Mouse (Mus musculus) lung, embryonic 15.5 days (tissue): ENCODE measurements around the gene Gm17455. TPM values are rescaled to one million over a fixed set of nuclear protein-coding genes. Genes with fewer than 3 reads are reported as not detected.

Source experiments
- ATAC-seq: fragments of 200-750 bp; cut with Nextera tagmentation; 2 replicates; pipeline ENCODE4 v1.8.0; 2017; ENCODE audit warnings: moderate number of reproducible peaks, borderline replicate concordance; ENCODE audit not compliant: low FRiP score, low TSS enrichment; ENCODE audit errors: extremely low read depth
- H3K27ac ChIP-seq: fragments of 300-500 bp; sonication (generic); 2 replicates; pipeline ENCODE4 v1.5.1; 2015; ENCODE audit warnings: moderate library complexity, mild to moderate bottlenecking, inconsistent platforms
- H3K27me3 ChIP-seq: fragments of 300-500 bp; sonication (generic); 2 replicates; pipeline ENCODE4 v1.6.1; 2015; ENCODE audit warnings: inconsistent platforms
- H3K36me3 ChIP-seq: fragments of 300-500 bp; sonication (generic); 2 replicates; pipeline ENCODE4 v1.6.1; 2015; ENCODE audit warnings: inconsistent platforms
- H3K4me1 ChIP-seq: fragments of 300-500 bp; sonication (generic); 2 replicates; pipeline ENCODE4 v1.6.1; 2015; ENCODE audit warnings: inconsistent platforms
- H3K4me2 ChIP-seq: fragments of 300-500 bp; sonication (generic); 2 replicates; pipeline ENCODE4 v1.6.1; 2015; ENCODE audit warnings: inconsistent platforms, mild to moderate bottlenecking, moderate library complexity
- H3K4me3 ChIP-seq: fragments of 300-500 bp; sonication (generic); 2 replicates; pipeline ENCODE4 v1.5.1; 2015; ENCODE audit warnings: mild to moderate bottlenecking, inconsistent platforms
- H3K9ac ChIP-seq: fragments of 300-500 bp; sonication (generic); 2 replicates; pipeline ENCODE4 v1.6.1; 2015; ENCODE audit warnings: inconsistent platforms
- H3K9me3 ChIP-seq: fragments of 300-500 bp; sonication (generic); 2 replicates; pipeline ENCODE4 v1.6.1; 2016; ENCODE audit warnings: inconsistent platforms
- WGBS: fragments of 180-500 bp; shearing (Covaris S2); methylation state at CpG from one replicate; pipeline ENCODE4 v1.1.7; 2015; 5-methylcytosine and 5-hydroxymethylcytosine counted together
- polyA plus RNA-seq: library from polyadenylated mRNA; unstranded; fragments of >200 nt; fragmentation: Nextera tagmentation; extraction: Ambion mirVana; gene quantifications from 2 replicates; pipeline ENCODE4 v1.2.1, GENCODE M21; 2015

The Gm17455 gene
- polyA plus RNA-seq, 1 experiment from 2014 or later = 0.54 TPM

DNA sequence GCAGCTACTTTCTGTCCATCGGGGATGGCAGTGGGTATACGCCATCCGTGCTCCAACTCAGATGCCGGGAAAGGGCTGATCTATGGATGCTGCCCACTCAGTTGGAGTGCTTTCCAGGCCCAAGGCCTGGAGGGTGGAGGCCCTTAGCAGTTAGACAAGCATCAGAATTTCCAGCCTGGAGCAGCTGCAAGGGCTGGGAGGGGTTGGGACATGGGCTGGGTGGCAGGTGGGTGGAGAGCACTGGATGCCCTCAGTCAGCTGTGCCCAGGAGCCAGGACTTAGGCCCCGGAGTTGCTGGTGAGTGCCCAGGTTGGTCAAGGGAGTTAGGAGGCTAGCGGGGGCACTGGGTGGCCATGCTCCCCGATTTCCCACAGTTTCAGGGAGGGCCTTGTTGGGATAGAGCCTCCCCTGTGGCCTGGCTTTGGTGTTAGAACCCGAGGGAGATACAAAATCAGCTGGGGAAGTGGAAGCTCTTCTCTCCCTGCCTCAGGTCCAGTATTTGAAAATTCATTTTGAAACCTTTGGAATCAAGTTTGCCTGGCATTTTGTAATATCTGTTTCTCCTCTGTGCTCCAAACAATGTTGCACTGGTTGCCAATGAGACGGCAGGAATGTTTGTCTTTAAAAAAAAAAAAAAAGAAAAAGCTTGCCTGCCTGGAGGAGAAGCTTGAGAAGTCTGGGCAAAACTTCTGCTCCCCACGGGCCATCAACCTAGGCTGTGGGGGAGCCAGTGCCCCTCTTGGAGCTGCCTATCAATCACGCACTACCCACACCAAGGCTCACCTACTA, 1.2 kb downstream of the Gm17455 start:
- Histone ChIP-seq H3K4me2 (no peak overlapping the region), H3K36me3 (no peaks in the 10 kb centered on the region), H3K9me3 (no peaks in the 10 kb centered on the region), H3K27me3 (no peaks in the 10 kb centered on the region), H3K4me3 (no peak overlapping the region), H3K27ac (no peak overlapping the region), H3K4me1 (no peaks in the 10 kb centered on the region), H3K9ac (no peak overlapping the region)
- no peak for ATAC-seq
- WGBS = 72% methylated on average over 11 of the region's 11 CpGs

DNA sequence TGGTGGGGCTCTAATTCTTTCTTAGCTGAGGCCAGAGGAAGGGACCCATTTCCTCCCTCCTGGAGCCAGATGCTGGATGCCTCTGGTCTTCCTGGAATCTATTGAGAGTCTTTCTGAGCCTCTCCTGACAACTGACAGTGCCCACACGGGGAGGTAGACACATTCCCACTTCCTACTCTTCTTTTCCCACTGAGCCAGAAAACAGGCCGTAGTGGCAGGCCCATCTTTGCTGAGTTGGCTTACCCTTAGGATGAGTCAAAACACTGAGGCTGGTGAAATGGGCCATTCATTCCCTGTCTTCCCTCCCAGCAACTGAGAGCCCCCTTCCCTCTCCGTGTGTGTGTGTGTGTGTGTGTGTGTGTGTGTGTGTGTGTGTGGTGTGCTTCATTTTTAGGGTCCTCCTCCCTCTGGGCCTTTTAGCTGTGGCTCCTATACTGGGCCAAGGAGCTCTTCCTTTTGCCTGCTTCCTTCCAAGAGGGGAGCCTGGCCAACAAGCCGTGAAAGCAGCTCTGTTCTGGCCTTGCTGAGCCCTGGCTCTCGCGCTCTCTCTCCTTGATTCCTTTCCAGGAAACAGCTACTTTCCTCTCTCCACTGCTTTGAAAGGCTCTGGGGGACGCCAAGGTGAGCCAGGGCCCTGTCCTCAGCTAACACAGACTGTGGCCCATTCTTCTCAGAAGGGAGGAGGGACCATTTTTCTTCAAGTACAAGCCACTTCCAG, 6.1 kb downstream of the Gm17455 start:
- H3K27ac ChIP-seq = no peak overlapping the region

DNA sequence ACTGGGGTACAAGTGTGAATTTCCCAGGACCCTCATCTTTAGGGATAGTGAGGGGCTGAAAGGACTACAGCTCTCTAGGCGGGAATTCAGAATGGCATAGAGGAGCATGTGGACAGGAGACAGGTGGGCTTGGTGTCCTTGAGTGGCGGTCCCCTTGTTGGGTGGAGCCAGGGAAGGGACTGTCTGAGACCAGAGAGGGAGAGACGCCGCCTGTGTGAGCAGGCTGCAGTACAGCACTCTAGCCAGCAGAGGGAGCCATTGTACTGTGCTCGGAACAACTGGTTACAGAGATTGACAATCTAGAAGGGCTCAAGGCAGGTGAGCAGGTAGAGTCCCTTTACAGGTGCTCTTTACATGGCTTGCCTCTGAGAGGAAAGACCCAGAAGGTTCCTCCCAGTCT, 8.3 kb downstream of the Gm17455 start:
- Histone ChIP-seq H3K27ac (no peak overlapping the region), H3K4me3 (no peak overlapping the region), H3K27me3 (peaks cover 8% of the 10 kb centered on the region; the same call in 1 of the 2 replicates), H3K36me3 (no peaks in the 10 kb centered on the region), H3K9me3 (no peaks in the 10 kb centered on the region), H3K4me2 (no peak overlapping the region), H3K4me1 (no peaks in the 10 kb centered on the region), H3K9ac (no peak overlapping the region)
- 8% methylated on average over 5 of the region's 5 CpGs for WGBS
- ATAC-seq = no peak

More for the DNA sequence above, 6.1 kb downstream of the Gm17455 start:
- Histone ChIP-seq H3K36me3 (no peaks in the 10 kb centered on the region), H3K9ac (no peak overlapping the region), H3K4me1 (no peaks in the 10 kb centered on the region), H3K4me3 (no peak overlapping the region), H3K27me3 (peaks cover 4% of the 10 kb centered on the region; the same call in 1 of the 2 replicates), H3K4me2 (no peak overlapping the region), H3K9me3 (no peaks in the 10 kb centered on the region)
- no peak for ATAC-seq
- WGBS = 30% methylated on average over 7 of the region's 7 CpGs

DNA sequence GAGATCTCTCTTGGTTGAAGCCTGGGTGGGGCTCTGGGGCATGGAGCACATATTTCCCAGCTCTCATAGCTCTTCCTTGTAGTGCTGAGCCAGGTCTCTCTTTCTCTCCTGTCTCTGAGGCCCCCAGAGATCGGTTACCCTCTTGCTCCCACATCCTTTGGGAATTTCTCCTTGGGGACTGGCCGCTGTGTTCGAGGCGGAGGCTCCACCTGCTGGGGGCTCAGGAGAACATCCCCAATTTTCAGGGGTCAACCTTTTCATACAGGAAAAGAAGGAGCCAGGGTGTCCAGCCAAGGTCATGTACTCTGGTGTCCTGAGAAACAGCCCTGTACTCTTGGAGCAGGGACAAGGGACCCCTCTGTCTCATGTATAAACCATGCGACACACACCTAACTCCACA, 12.3 kb downstream of the Gm17455 start:
- Histone ChIP-seq H3K27me3 (peaks cover 8% of the 10 kb centered on the region; the same call in 1 of the 2 replicates), H3K9ac (no peak overlapping the region), H3K27ac (no peak overlapping the region), H3K36me3 (no peaks in the 10 kb centered on the region), H3K4me3 (no peak overlapping the region), H3K9me3 (no peaks in the 10 kb centered on the region), H3K4me2 (no peak overlapping the region), H3K4me1 (no peaks in the 10 kb centered on the region)
- 19% methylated on average over 5 of the region's 5 CpGs for WGBS
- ATAC-seq = no peak

DNA sequence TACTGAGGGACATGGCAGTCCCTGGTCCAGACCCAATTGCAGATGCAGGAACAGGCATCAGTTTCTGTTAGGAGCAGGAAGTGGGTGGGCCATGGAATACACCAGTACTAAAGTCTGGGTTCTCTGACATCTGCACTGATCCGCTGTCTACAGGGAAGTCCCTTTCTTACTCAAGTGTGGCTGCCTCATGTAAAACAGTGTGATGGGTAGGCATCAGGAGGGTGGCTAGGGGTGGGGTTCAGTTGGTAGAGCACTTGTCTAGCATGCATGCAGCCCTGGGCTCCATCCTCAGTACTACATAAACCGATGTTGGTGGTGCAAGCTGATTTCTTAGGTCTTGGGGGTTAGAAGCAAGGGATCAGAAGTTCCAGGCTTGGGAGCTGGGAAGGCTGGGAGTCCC, 14.2 kb downstream of the Gm17455 start:
- Histone ChIP-seq H3K9me3 (no peaks in the 10 kb centered on the region), H3K4me2 (no peak overlapping the region), H3K27me3 (peaks cover 8% of the 10 kb centered on the region; the same call in 1 of the 2 replicates), H3K27ac (no peak overlapping the region), H3K9ac (no peak overlapping the region), H3K36me3 (no peaks in the 10 kb centered on the region), H3K4me1 (no peaks in the 10 kb centered on the region), H3K4me3 (no peak overlapping the region)
- ATAC-seq = no peak
- 72% methylated on average over 2 of the region's 2 CpGs for WGBS

DNA sequence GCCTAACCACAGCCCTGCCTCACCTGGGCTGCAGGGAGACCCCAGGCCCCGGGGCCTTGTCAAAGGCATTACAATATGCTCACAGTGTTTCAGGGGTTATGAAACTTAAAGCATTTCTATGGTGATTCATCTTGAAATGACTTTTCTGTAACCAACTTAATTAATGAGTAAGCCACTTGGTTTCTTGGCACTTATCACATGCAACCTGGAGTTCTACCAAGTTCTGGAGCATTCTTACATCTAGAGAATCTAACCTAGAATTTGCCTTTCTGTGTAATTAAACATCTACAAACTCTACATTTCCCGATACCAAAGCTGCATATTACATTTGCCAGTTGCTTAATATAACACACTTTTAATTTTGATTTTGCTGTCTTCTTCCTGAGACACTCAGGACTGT, 17.5 kb downstream of the Gm17455 start:
- no peaks in the 10 kb centered on the region for H3K4me1 ChIP-seq
- H3K9ac ChIP-seq = no peak overlapping the region
- 78% methylated on average over 2 of the region's 2 CpGs for WGBS
- ATAC-seq = no peak
- no peaks in the 10 kb centered on the region for H3K27me3 ChIP-seq
- H3K4me2 ChIP-seq = no peak overlapping the region
- H3K4me3 ChIP-seq = no peak overlapping the region
- no peaks in the 10 kb centered on the region for H3K36me3 ChIP-seq
- no peak overlapping the region for H3K27ac ChIP-seq
- H3K9me3 ChIP-seq = no peaks in the 10 kb centered on the region

DNA sequence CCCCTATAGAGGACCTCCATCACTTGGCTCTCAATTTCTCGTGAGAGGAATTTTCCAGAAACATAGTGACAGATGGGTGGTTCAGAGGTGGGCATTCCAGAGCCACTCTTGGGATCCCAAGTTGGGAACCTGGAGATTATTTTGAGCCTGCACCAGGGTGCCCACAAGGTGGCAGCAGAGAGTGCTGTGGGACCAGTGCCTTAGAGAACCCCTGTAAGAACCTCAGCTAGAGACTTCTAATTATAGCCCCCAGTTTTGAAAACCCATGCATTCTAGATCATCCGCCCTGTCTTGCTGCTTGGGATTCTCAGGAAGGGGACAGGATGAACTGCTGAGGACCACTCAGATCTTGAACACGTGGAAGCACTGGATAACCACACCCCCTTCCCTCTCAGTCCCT, 18.6 kb downstream of the Gm17455 start:
- no peaks in the 10 kb centered on the region for H3K36me3 ChIP-seq
- ATAC-seq = no peak
- no peak overlapping the region for H3K4me3 ChIP-seq
- no peaks in the 10 kb centered on the region for H3K27me3 ChIP-seq
- H3K9ac ChIP-seq = no peak overlapping the region
- WGBS = 2% methylated on average over 3 of the region's 3 CpGs
- no peaks in the 10 kb centered on the region for H3K4me1 ChIP-seq
- H3K4me2 ChIP-seq = no peak overlapping the region
- H3K27ac ChIP-seq = no peak overlapping the region
- H3K9me3 ChIP-seq = no peaks in the 10 kb centered on the region

DNA sequence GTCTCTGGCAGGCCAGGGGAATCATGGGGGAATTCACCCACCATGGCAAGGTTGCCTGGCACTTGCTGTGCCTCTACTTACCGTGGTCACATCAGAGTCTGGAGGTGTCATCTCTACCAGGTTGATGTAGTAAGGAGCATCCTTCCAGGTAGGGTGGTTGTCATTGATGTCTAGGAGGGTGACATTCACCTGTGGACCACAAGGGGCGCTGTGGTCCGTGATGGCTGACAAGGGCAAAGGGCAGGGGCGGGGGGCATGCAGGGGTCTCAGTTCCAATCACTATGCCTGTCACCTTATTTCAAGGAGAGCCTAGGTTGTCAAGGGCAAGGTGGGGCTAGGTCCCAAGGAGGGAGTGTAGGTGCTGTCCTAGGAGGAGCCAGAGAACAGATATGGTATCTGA, 20.1 kb downstream of the Gm17455 start:
- Histone ChIP-seq H3K9me3 (no peaks in the 10 kb centered on the region), H3K27me3 (no peaks in the 10 kb centered on the region), H3K36me3 (no peaks in the 10 kb centered on the region), H3K27ac (no peak overlapping the region), H3K4me2 (no peak overlapping the region), H3K4me3 (no peak overlapping the region), H3K9ac (no peak overlapping the region), H3K4me1 (no peaks in the 10 kb centered on the region)
- WGBS = 14% methylated on average over 4 of the region's 4 CpGs
- no peak for ATAC-seq

DNA sequence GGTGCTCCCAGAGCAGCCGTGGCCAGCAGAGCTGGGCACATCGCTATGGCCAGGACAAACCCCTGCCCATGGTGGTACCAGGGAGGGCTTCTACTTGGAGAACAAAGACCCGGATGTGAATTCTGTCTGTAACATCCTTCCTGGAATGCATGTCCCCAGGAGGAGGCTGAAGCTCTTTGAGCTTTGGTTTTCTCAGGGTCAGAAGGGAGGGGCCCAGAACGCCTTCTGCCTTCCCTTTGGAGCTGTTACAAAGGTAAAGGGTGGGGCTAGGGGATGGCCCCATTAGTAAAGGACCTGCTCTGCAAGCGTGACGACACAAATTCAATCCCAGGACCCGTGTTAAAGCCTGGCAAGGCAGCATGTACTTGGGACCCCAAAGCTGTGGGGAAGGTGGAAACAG, 23.2 kb downstream of the Gm17455 start:
- Histone ChIP-seq H3K4me3 (no peak overlapping the region), H3K27me3 (no peaks in the 10 kb centered on the region), H3K4me2 (no peak overlapping the region), H3K9ac (no peak overlapping the region), H3K36me3 (no peaks in the 10 kb centered on the region), H3K27ac (no peak overlapping the region), H3K4me1 (no peaks in the 10 kb centered on the region), H3K9me3 (no peaks in the 10 kb centered on the region)
- 62% methylated on average over 7 of the region's 7 CpGs for WGBS
- ATAC-seq = no peak

DNA sequence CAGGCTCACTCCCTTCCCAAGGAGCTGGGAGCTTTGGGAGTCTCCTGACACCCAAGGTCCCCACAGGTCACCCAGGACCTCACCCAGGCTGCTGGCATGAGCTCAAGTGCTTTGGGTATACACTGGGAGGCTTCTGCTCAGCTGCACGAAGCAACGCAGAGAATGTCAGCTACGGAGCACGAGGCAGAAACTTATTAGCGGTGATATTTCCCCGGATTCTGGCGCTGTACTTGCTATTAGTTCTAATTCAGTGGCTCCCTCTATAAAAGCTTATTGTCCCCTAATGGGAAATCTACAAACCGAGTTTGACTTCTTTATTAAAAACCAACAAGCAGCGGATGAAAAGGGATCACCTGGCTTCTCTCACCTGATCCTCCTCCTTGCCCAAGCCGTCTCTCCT, 30.5 kb downstream of the Gm17455 start:
- ATAC-seq = no peak
- Histone ChIP-seq H3K4me2 (no peak overlapping the region), H3K9ac (no peak overlapping the region), H3K27ac (no peak overlapping the region), H3K4me1 (no peaks in the 10 kb centered on the region), H3K36me3 (no peaks in the 10 kb centered on the region), H3K27me3 (no peaks in the 10 kb centered on the region), H3K9me3 (no peaks in the 10 kb centered on the region), H3K4me3 (no peak overlapping the region)
- WGBS = 72% methylated on average over 10 of the region's 10 CpGs

DNA sequence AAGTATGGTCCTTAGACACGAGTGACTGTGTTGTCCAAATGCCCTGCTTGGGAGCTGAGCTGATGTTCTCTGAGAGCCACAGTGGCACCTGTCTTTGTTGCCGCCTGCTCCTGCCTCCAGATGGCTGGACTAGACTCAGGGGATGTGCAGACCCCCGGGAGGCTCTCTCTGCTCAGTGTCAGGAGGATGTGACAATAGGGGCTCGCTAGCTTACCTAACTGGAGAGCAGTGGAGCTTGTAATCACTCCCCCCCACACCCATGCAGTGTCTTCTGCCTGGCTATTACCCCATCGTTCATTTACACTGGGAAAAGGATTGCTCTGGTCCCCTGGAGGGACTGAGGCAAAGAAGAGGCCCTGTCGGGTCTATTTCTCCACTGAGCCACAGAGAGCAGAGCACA, 31.1 kb downstream of the Gm17455 start:
- Histone ChIP-seq H3K9ac (no peak overlapping the region), H3K4me3 (no peak overlapping the region), H3K27ac (no peak overlapping the region), H3K36me3 (no peaks in the 10 kb centered on the region), H3K27me3 (no peaks in the 10 kb centered on the region), H3K4me1 (no peaks in the 10 kb centered on the region), H3K9me3 (no peaks in the 10 kb centered on the region), H3K4me2 (no peak overlapping the region)
- no peak for ATAC-seq
- 56% methylated on average over 6 of the region's 6 CpGs for WGBS

DNA sequence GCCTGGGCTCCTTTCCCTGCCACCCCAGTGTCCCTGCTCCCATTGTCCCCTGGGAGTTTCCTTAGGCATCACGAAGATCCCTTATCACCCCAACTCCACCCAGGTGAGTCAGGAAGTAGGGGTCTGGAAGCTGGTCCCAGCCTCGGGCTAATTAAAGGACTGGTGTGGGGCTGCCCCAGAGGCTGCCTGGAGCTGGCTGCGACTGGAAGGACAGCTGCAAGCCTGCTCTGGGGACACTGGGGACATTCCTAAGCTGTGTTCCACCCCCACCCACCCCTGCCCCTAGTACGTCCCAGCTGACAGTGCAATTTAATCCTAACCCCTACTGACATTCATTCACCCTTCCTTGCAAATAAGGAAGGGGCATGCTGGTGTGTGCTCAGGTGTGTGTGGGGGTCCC, 33.2 kb downstream of the Gm17455 start:
- Histone ChIP-seq H3K27me3 (no peaks in the 10 kb centered on the region), H3K36me3 (no peaks in the 10 kb centered on the region), H3K9ac (no peak overlapping the region), H3K4me3 (no peak overlapping the region), H3K4me2 (no peak overlapping the region), H3K27ac (no peak overlapping the region), H3K9me3 (no peaks in the 10 kb centered on the region), H3K4me1 (no peaks in the 10 kb centered on the region)
- 26% methylated on average over 4 of the region's 4 CpGs for WGBS
- no peak for ATAC-seq
